Mouse (Mus musculus) embryonic facial prominence, embryonic 11.5 days (tissue): ENCODE measurements around the gene Zfyve26. TPM values are rescaled to one million over a fixed set of nuclear protein-coding genes. Genes with fewer than 3 reads are reported as not detected.

Source experiments
- ATAC-seq: fragments of 200-750 bp; cut with Nextera tagmentation; replicated peaks from 2 replicates; pipeline ENCODE4 v1.8.0; 2017; ENCODE audit warnings: low read depth; ENCODE audit not compliant: insufficient number of reproducible peaks, low FRiP score, low TSS enrichment
- DNase-seq: peaks from one replicate; pipeline ENCODE4 v3.0.0-alpha.2; 2015; ENCODE audit warnings: low spot score
- H3K27ac ChIP-seq: fragments of 300-500 bp; sonication (generic); replicated peaks from 2 replicates; pipeline ENCODE4 v1.5.1; 2014; ENCODE audit warnings: mild to moderate bottlenecking, low read depth, low read length, control low read depth
- H3K27me3 ChIP-seq: fragments of 300-500 bp; sonication (generic); 2 replicates; pipeline ENCODE4 v1.6.1; 2014; ENCODE audit warnings: mild to moderate bottlenecking, low read length, moderate library complexity, mixed read lengths; ENCODE audit not compliant: control insufficient read depth, insufficient read depth
- H3K36me3 ChIP-seq: fragments of 300-500 bp; sonication (generic); replicated peaks from 2 replicates; pipeline ENCODE4 v1.6.1; 2014; ENCODE audit warnings: low read depth, mild to moderate bottlenecking, low read length, moderate library complexity, mixed read lengths; ENCODE audit not compliant: control insufficient read depth, insufficient read depth
- H3K4me1 ChIP-seq: fragments of 300-500 bp; sonication (generic); 2 replicates; pipeline ENCODE4 v1.6.1; 2014; ENCODE audit warnings: low read length, mixed read lengths; ENCODE audit not compliant: control insufficient read depth, insufficient read depth
- H3K4me2 ChIP-seq: fragments of 300-500 bp; sonication (generic); 2 replicates; pipeline ENCODE4 v1.6.1; 2014; ENCODE audit warnings: low read depth, mild to moderate bottlenecking, control low read depth, low read length, moderate library complexity
- H3K4me3 ChIP-seq: fragments of 300-500 bp; sonication (generic); 2 replicates; pipeline ENCODE4 v1.5.1; 2014; ENCODE audit warnings: low read depth, low read length, control low read depth
- H3K9ac ChIP-seq: fragments of 300-500 bp; sonication (generic); replicated peaks from 2 replicates; pipeline ENCODE4 v1.6.1; 2014; ENCODE audit warnings: mild to moderate bottlenecking, control low read depth, low read length
- H3K9me3 ChIP-seq: fragments of 300-500 bp; sonication (generic); replicated peaks from 2 replicates; pipeline ENCODE4 v1.6.1; 2016; ENCODE audit warnings: mild to moderate bottlenecking, low read length, inconsistent platforms, mixed read lengths; ENCODE audit not compliant: control insufficient read depth
- WGBS: fragments of 180-500 bp; shearing (Covaris S2); extraction: QIAGEN DNeasy Blood & Tissue Kit; methylation state at CpG from one replicate; pipeline ENCODE4 v1.1.7; 2014; 5-methylcytosine and 5-hydroxymethylcytosine counted together
- polyA plus RNA-seq: library from polyadenylated mRNA; unstranded; fragments of >200 nt; fragmentation: Nextera tagmentation; extraction: Ambion mirVana; gene quantifications from 2 replicates; pipeline ENCODE4 v1.2.1, GENCODE M21; 2014

Gene Zfyve26
- polyA plus RNA-seq, 1 experiment from 2014 or later = 9.7 TPM

- 96% methylated on average over 10 of the region's 10 CpGs for WGBS
- no peaks in the 10 kb centered on the region for H3K4me1 ChIP-seq
- no peak overlapping the region for H3K9ac ChIP-seq
- no peaks in the 10 kb centered on the region for H3K27me3 ChIP-seq
- H3K36me3 ChIP-seq = no peaks in the 10 kb centered on the region; the same call in none of the 2 replicates
- H3K4me3 ChIP-seq = no peak overlapping the region
- no peaks in the 10 kb centered on the region for H3K9me3 ChIP-seq
- no peak for ATAC-seq
- no peak for DNase-seq
- no peak overlapping the region for H3K4me2 ChIP-seq
- no peak overlapping the region for H3K27ac ChIP-seq
Measured at GRCm38 (mm10) chr12:79254975-79255374, 41.1 kb downstream of the Zfyve26 start.

GRCm38 (mm10) chr12:79253294-79254053 lies 42.6 kb downstream of the Zfyve26 start:
- no peaks in the 10 kb centered on the region; the same call in none of the 2 replicates for H3K36me3 ChIP-seq
- WGBS = 91% methylated on average over 9 of the region's 9 CpGs
- no peak overlapping the region for H3K4me3 ChIP-seq

GRCm38 (mm10) chr12:79248110-79248509 lies 48.0 kb downstream of the Zfyve26 start:
- WGBS = 78% methylated on average over 3 of the region's 3 CpGs
- no peak for ATAC-seq
- H3K36me3 ChIP-seq = peaks cover 4% of the 10 kb centered on the region

More at GRCm38 (mm10) chr12:79253294-79254053, 42.6 kb downstream of the Zfyve26 start:
- no peak overlapping the region for H3K4me2 ChIP-seq
- H3K4me1 ChIP-seq = no peaks in the 10 kb centered on the region
- no peak overlapping the region for H3K27ac ChIP-seq
- no peak overlapping the region for H3K9ac ChIP-seq
- ATAC-seq (no peak), DNase-seq (no peak)
- H3K27me3 ChIP-seq = no peaks in the 10 kb centered on the region
- no peaks in the 10 kb centered on the region for H3K9me3 ChIP-seq

GRCm38 (mm10) chr12:79242921-79243320 lies 53.2 kb downstream of the Zfyve26 start:
- WGBS = 92% methylated on average over 6 of the region's 6 CpGs
- Histone ChIP-seq H3K27me3 (no peaks in the 10 kb centered on the region), H3K27ac (no peak overlapping the region), H3K4me1 (no peaks in the 10 kb centered on the region), H3K9me3 (no peaks in the 10 kb centered on the region), H3K9ac (no peak overlapping the region), H3K4me3 (no peak overlapping the region), H3K4me2 (no peak overlapping the region), H3K36me3 (peaks cover 4% of the 10 kb centered on the region)
- DNase-seq (no peak), ATAC-seq (no peak)

More at GRCm38 (mm10) chr12:79248110-79248509, 48.0 kb downstream of the Zfyve26 start:
- H3K27ac ChIP-seq = no peak overlapping the region
- no peaks in the 10 kb centered on the region for H3K9me3 ChIP-seq
- no peaks in the 10 kb centered on the region for H3K27me3 ChIP-seq
- H3K4me3 ChIP-seq = no peak overlapping the region
- no peak for DNase-seq
- no peak overlapping the region for H3K4me2 ChIP-seq
- H3K4me1 ChIP-seq = no peaks in the 10 kb centered on the region
- H3K9ac ChIP-seq = no peak overlapping the region

- no peak overlapping the region for H3K4me3 ChIP-seq
- 91% methylated on average over 2 of the region's 2 CpGs for WGBS
- no peaks in the 10 kb centered on the region for H3K9me3 ChIP-seq
- H3K27me3 ChIP-seq = no peaks in the 10 kb centered on the region
- peaks cover 4% of the 10 kb centered on the region for H3K36me3 ChIP-seq
- H3K9ac ChIP-seq = no peak overlapping the region
- H3K27ac ChIP-seq = no peak overlapping the region
- DNase-seq = no peak
- no peak overlapping the region for H3K4me2 ChIP-seq
- no peaks in the 10 kb centered on the region for H3K4me1 ChIP-seq
- no peak for ATAC-seq
Measured at GRCm38 (mm10) chr12:79241985-79242384, 54.1 kb downstream of the Zfyve26 start.

GRCm38 (mm10) chr12:79235485-79236080 lies 60.5 kb downstream of the Zfyve26 start:
- Histone ChIP-seq H3K27me3 (no peaks in the 10 kb centered on the region), H3K4me2 (no peak overlapping the region), H3K27ac (no peak overlapping the region), H3K4me3 (no peak overlapping the region), H3K9me3 (no peaks in the 10 kb centered on the region), H3K36me3 (no peaks in the 10 kb centered on the region; the same call in none of the 2 replicates), H3K4me1 (no peaks in the 10 kb centered on the region), H3K9ac (no peak overlapping the region)
- 52% methylated on average over 11 of the region's 11 CpGs for WGBS
- no peak for DNase-seq
- ATAC-seq = no peak

- H3K36me3 ChIP-seq = no peaks in the 10 kb centered on the region
- no peaks in the 10 kb centered on the region for H3K27me3 ChIP-seq
- no peak for DNase-seq
- H3K4me2 ChIP-seq = no peak overlapping the region
- no peak overlapping the region for H3K9ac ChIP-seq
- 72% methylated on average over 5 of the region's 5 CpGs for WGBS
- H3K27ac ChIP-seq = no peak overlapping the region
- no peaks in the 10 kb centered on the region for H3K9me3 ChIP-seq
- H3K4me3 ChIP-seq = no peak overlapping the region
- ATAC-seq = no peak
- H3K4me1 ChIP-seq = no peaks in the 10 kb centered on the region
Measured at GRCm38 (mm10) chr12:79217511-79217910, 78.6 kb downstream of the Zfyve26 start.

GRCm38 (mm10) chr12:79211447-79211846 lies 84.7 kb downstream of the Zfyve26 start:
- Histone ChIP-seq H3K36me3 (no peaks in the 10 kb centered on the region), H3K9ac (no peak overlapping the region), H3K27me3 (no peaks in the 10 kb centered on the region), H3K27ac (no peak overlapping the region), H3K4me3 (no peak overlapping the region), H3K9me3 (no peaks in the 10 kb centered on the region), H3K4me1 (no peaks in the 10 kb centered on the region), H3K4me2 (no peak overlapping the region)
- DNase-seq (no peak), ATAC-seq (no peak)
- WGBS = 85% methylated on average over 8 of the region's 8 CpGs
